Mouse (Mus musculus) heart, postnatal 36 days (tissue): Measurements from ENCODE around the gene Fbxl17. TPM values are rescaled to one million over a fixed set of nuclear protein-coding genes. Genes with fewer than 3 reads are reported as not detected.

Source experiments
- DNase-seq, 2 experiments: peaks; one replicate each; pipeline ENCODE4 v3.0.0; 2021 to 2022
- intact Hi-C: fragments of 180-260 bp; cut with DNase I; formaldehyde crosslinking; loops from one replicate; pipeline ENCODE4 v1.15.1; 2025
- microRNA-seq, 2 experiments: library from miRNA; unstranded; fragments of <30 nt; microRNA quantifications; one replicate each; pipeline ENCODE4 v1.2.0; 2021; ENCODE audit warnings: borderline number of aligned reads in 2 of 2
- total RNA-seq, 2 experiments: library from RNA; stranded (reverse); gene quantifications; 2 replicates each; pipeline ENCODE4 v1.2.3; 2021

Fbxl17 gene
- total RNA-seq, 2 experiments from 2014 or later, result 22.8 to 27.0 TPM

- intact Hi-C loops, result no loop called here
- DNase-seq, result no peak
Observed at GRCm38 (mm10) chr17:63012571-63012923, 487.3 kb downstream of the Fbxl17 start.

- intact Hi-C loops, result no loop called here
- DNase-seq, result peak; percentile 21 to 33
Observed at GRCm38 (mm10) chr17:63011893-63012570, 487.8 kb downstream of the Fbxl17 start.

- intact Hi-C loops, result no loop called here
- no peak for DNase-seq
Observed at GRCm38 (mm10) chr17:63010830-63011229, 489.0 kb downstream of the Fbxl17 start.

GRCm38 (mm10) chr17:63008788-63009187 lies 491.0 kb downstream of the Fbxl17 start:
- no peak for DNase-seq
- intact Hi-C loops, result no loop called here

- intact Hi-C loops, result no loop called here
- no peak for DNase-seq
Observed at GRCm38 (mm10) chr17:63008277-63008676, 491.5 kb downstream of the Fbxl17 start.

- intact Hi-C loops, result no loop called here
- no peak for DNase-seq
Observed at GRCm38 (mm10) chr17:63007876-63008275, 491.9 kb downstream of the Fbxl17 start.

Small RNAs within 50 kb of the gene (microRNA-seq; reads per million reads assigned to microRNA genes)
- gene Gm24813, result 0 reads per million in 2 experiments
